Mouse (Mus musculus): ENCODE data around the gene Card11.

Card11 gene
- long read RNA-seq, experiment 1: 0 reads
- long read RNA-seq, experiment 2: 0 reads

- intact Hi-C loops (cut with DNase I): no loop called here
Observed at GRCm38 (mm10) chr5:141000349-141000748, at the start of gene Card11. Gene Card11 (minus strand): TSS chr5:141000582.

DNA sequence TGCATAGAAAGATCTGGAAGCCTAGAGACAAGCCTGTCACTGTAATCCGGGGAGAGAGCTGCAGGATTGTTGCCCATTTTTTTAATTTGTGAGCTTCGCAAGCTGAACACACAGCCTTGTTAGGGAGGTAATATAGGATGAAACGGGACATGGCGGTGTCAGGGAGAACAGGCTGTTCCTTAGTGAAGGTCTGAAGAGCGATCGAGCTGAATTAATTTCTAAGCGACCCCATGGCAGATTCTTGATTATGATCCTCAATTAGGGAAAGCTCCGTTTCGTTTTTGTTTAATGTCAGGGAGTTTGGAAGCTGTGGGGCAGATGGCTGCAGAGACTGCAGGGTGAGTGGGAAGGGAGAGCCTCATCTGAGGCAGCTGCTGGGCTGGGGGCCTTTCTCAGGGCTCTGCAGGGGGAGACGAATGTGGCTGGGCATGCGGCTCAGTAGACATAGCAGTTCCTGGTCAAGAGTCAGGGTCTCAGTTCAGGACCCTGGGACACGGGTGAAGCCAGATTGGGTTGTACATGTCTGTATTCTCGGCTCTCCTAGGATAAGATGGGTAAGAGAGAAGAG is 47.4 kb upstream of the Card11 start:
- intact Hi-C loops (cut with DNase I): no loop called here

DNA sequence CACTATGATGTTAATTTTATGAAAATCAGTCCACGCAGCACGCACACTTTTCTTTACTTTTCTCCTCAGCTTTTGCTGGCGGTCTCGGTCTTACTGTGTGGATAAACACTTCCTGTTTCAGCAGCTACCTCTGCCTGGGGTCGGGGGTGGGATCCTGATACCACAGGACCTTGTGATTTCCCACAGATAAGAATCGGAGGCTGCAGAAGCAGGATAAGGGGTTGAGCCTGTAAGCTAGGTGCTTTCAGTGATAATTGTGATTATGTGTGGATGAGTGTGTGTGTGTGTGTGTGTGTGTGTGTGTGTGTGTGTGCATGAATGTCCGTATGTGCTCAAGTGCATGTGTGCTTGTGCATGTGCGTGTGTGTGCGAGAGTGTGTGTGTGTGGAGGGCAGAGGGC is 44.6 kb upstream of the Card11 start:
- intact Hi-C loops (cut with DNase I): no loop called here

GRCm38 (mm10) chr5:141043654-141044447 is 43.5 kb upstream of the Card11 start:
- intact Hi-C loops (cut with DNase I): no loop called here

DNA sequence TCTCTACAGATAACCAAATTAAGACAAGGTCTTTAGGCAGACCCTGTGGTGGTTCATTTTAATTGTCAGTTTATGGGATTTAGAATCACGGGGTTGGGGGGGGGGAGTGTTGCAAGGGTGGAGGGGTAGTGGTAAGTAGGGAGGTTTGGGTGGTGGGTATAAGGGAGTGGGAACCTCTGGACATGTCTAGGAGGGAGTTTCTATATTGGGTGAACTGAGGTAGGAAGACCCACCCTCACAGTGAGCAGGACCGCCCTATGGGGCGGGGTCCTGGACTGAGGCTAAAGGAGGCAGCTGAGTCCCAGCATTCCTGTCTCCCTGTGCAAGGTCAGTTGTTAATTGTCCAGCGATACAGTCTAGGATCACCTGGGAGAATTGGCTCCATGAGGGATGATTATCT is 42.0 kb upstream of the Card11 start:
- intact Hi-C loops (cut with DNase I): no loop called here

- intact Hi-C loops (cut with DNase I): no loop called here
Observed at GRCm38 (mm10) chr5:141040846-141041245, 40.5 kb upstream of the Card11 start.

DNA sequence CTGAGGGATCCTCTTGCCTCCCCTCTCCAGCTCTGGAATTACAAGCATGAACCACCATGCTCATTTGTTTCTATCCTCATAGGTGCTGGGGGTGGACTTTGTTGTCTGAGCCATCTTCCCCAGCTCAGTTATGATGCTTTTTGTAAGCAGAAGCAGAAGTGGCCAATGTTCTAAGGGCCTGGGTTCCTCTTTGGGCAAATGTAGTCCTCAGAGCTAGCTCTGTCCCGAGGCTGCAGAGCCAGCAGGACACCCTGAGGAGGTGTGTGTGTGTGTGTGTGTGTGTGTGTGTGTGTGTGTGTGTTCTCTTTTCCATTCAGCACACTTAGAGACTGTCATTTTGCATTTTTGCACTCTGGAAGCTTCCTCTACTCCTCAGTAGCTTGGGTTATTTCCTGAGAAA is 38.0 kb upstream of the Card11 start:
- intact Hi-C loops (cut with DNase I): no loop called here

DNA sequence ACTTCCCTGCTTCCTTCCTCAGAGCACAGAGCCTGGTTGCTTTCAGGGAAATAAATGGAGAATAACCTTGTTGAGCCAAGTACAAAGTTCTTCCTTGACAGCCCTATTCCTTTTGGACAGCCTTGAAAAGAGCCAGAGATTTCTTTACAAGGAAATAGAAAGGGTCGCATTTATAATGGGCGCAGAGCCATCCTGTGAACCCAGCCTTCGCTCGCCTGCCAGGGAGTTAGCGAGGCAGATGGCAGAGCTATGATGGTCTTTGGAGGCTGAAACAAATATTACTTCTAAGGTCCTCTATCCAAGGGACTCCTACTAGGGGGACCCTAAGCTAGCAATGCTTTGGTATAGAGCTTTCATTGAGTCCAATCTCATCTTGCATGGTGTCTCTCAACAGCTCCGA is 35.0 kb upstream of the Card11 start:
- intact Hi-C loops (cut with DNase I): no loop called here

GRCm38 (mm10) chr5:141034301-141034700 is 33.9 kb upstream of the Card11 start:
- intact Hi-C loops (cut with DNase I): no loop called here

GRCm38 (mm10) chr5:141033001-141033400 is 32.6 kb upstream of the Card11 start:
- intact Hi-C loops (cut with DNase I): no loop called here

DNA sequence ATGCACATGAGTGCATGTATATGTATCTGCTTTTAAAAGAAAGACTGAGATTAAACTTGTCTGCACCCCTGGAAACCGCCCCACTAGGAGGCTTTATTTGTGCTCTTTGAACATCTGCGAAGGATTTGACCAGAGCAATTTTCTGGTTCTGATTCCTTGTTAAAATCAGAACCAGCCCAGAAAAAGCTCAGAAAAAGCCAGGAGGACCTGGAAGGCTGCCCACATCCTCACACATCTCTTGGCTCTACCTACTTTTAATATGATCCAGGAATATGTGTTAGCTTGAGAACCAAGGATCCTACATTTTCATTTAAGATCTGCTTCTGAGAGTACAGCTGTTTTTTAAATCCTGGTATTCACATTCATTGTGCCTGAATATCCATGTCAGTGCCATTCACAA is 29.0 kb upstream of the Card11 start:
- intact Hi-C loops (cut with DNase I): no loop called here

DNA sequence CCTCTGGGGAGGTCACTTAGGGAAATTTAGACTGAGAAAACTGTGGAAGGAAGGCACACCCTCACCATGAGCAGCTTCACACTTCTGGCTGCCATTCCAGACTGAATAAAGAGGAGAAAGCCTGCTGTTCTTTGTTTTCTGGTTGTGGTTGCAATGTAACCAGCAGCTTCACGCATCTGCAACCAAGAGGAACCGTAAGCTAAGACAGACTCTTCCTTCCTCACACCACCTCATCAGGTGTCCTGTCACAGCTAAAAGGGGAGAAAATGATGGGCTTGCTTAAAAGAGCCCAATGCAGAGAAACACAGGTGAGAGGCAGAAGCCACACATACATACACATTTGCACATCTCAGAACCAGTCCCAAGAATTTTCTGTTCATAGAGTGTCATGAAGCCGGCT is 25.3 kb upstream of the Card11 start:
- intact Hi-C loops (cut with DNase I): no loop called here

- intact Hi-C loops (cut with DNase I): no loop called here
Observed at GRCm38 (mm10) chr5:141024435-141024834, 24.1 kb upstream of the Card11 start.

DNA sequence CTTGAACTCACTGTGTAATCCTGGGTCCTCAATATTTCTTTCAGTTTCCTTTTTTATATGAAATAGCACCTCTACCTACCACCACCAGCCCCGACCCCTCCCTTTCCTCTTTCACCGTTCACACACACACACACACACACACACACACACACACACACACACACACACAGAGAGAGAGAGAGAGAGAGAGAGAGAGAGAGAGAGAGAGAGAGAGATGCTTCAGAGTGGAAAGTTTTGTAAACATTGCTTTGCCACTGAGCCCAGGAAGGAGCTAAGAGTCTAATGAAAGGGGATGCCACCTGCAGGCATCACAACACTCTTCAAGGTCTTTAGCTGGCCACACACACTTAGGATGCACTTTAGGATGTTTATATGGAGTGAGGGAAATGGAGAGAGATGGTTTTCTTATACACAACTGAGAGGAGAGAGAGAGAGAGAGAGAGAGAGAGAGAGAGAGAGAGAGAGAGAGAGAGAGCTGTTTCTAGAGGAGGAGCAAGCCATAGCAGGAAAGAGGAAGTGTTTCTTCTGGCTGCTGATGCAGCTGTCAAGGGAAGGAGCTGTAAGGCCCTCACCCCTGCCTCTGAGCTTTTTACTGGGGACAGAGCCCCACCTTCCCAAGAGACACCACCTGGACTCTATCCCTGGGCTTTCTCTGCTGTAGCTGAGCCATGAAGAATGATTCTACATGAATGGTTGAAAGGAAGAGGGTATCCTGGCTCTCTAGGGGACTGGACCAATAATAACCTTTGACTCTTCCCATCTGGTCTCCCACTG is 17.7 kb upstream of the Card11 start:
- intact Hi-C loops (cut with DNase I): no loop called here

GRCm38 (mm10) chr5:141016082-141016481 is 15.7 kb upstream of the Card11 start:
- intact Hi-C loops (cut with DNase I): no loop called here

DNA sequence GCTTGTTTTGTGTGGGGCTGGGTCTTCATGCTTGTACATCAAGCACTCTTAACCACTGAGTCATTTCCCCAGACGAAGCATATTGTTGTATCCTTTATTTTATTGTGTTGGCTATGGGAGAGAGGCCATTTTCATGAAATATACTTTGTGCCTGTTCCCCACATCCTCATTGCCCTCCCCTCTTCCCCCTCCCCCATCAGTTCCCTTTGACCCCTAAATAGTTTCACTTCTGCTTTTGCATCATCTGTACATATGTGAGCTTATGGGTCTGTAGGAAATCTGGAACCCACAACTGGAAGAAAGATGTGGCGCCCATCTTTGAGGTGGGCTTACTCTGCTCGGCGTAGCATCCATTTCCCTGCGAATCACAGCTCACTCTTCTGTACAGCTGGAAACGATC is 13.8 kb upstream of the Card11 start:
- intact Hi-C loops (cut with DNase I): no loop called here

DNA sequence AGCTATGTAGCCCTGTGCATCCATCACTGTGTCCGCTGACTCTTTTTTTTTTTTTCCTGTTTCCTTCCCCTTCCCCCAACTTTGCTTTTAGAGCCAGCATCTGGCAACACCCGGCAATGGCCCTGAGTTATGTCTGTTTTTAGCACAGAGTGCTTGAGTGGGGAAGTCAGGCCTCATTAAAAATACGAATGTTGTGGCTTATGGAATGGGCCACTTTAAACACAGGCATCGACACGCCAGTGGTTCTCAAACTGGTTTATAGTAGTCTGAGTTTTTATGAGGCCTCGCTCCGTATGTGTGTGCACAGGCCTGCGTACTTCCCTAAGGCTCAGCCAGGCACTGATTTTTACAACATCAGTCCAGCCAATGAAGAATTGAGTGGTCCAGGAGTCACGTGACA is 13.1 kb upstream of the Card11 start:
- intact Hi-C loops (cut with DNase I): no loop called here

DNA sequence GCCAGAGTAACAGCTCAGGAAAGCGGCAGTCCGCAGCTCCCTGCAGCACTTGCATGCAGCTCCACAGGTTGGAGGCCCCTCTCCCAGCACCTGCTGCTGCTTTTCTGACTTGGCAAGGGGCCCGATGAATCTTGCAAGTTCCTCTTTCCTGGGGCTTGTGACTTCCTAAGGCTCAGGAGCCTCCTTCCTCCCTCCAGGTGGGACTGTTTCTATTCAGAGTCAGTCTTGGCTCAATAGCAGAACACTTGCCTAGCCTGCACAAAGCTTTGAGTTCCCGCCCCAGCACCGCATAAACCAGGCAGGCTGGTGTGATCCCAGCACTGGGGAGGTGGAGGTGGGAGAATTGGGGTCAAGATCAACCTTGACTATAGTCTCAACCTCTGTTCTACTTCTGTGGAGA is 5.1 kb upstream of the Card11 start:
- intact Hi-C loops (cut with DNase I): no loop called here

GRCm38 (mm10) chr5:141004078-141004763 is 3.8 kb upstream of the Card11 start:
- intact Hi-C loops (cut with DNase I): no loop called here

DNA sequence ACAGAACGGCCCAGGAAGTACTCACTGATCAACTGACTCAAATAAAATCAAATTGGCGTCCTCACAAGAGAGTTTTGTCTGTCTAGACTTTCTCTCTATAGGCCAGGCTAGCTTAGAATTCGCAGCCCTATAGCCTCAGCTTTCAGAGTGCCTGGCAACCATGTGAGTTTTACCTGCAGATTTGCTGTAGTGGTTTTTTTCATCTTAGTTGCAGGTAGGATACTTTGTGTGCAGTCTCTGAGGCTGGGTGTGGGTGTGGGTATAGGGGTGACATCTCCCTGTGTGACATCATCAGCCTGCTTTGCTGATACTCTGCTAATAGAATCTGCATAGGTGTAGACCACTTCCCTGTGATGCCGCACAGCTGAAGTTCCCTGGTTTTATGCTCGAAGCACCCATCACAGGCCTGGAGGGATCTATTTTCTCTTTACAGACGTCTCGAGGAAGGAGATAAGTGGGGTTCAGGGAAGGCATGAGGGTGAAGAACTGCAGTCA is 1.2 kb downstream of the Card11 start:
- intact Hi-C loops (cut with DNase I): no loop called here

DNA sequence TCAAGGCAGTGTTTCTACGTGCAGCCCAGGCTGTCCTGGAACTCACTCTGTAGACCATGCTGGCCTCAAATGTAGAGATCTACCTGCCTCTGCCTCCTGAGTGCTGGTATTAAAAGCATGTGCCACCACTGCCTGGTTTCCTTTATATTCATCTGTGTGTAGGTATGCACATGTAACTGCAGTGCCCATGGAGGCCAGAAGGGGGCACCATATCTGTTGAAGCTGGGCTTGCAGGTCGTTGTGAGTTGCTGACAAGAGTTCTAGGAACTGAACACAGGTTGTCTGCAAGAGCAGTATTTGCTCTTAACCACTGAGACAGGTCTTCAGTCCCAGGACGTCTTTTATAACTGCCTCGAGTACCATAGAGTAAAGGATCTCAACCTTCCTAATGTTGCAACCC is 2.6 kb downstream of the Card11 start:
- intact Hi-C loops (cut with DNase I): no loop called here

Data from adrenal gland (tissue).